Mouse (Mus musculus) kidney, postnatal 0 days (tissue): ENCODE data around the gene D930007J09Rik. TPM values are rescaled to one million over a fixed set of nuclear protein-coding genes. Genes with fewer than 3 reads are reported as not detected.

Source experiments
- ATAC-seq: fragments of 200-750 bp; cut with Nextera tagmentation; replicated peaks from 2 replicates; pipeline ENCODE4 v1.8.0; 2017; ENCODE audit warnings: low read depth, moderate number of reproducible peaks, moderate TSS enrichment, moderate library complexity; ENCODE audit not compliant: low FRiP score
- DNase-seq: peaks from one replicate; pipeline ENCODE4 v3.0.0-alpha.2; 2016; ENCODE audit warnings: low spot score
- H3K27ac ChIP-seq: fragments of 300-500 bp; sonication (generic); 2 replicates; pipeline ENCODE4 v1.5.1; 2014; ENCODE audit warnings: mild to moderate bottlenecking
- H3K27me3 ChIP-seq: fragments of 300-500 bp; sonication (generic); 2 replicates; pipeline ENCODE4 v1.6.1; 2014; ENCODE audit warnings: low read length, mixed read lengths; ENCODE audit not compliant: insufficient read depth
- H3K36me3 ChIP-seq: fragments of 300-500 bp; sonication (generic); 2 replicates; pipeline ENCODE4 v1.6.1; 2014; ENCODE audit warnings: low read length, mixed read lengths; ENCODE audit not compliant: insufficient read depth
- H3K4me1 ChIP-seq: fragments of 300-500 bp; sonication (generic); replicated peaks from 2 replicates; pipeline ENCODE4 v1.6.1; 2014; ENCODE audit warnings: antibody characterized with exemption, low read length, mixed read lengths; ENCODE audit not compliant: insufficient read depth
- H3K4me2 ChIP-seq: fragments of 300-500 bp; sonication (generic); 2 replicates; pipeline ENCODE4 v1.6.1; 2014; ENCODE audit warnings: mild to moderate bottlenecking, low read length, moderate library complexity, mixed read lengths
- H3K4me3 ChIP-seq: fragments of 300-500 bp; sonication (generic); replicated peaks from 2 replicates; pipeline ENCODE4 v1.5.1; 2014; ENCODE audit warnings: low read depth, low read length
- H3K9ac ChIP-seq: fragments of 300-500 bp; sonication (generic); 2 replicates; pipeline ENCODE4 v1.6.1; 2014; ENCODE audit warnings: low read depth, low read length
- H3K9me3 ChIP-seq: fragments of 300-500 bp; sonication (generic); replicated peaks from 2 replicates; pipeline ENCODE4 v1.6.1; 2016; ENCODE audit warnings: low read length, inconsistent platforms, mixed read lengths
- CTCF ChIP-seq: IDR thresholded peaks from 2 replicates; pipeline ENCODE4 v1.5.1; 2016; ENCODE audit warnings: antibody characterized with exemption, low read depth, mild to moderate bottlenecking, moderate library complexity
- WGBS: fragments of 180-500 bp; shearing (Covaris S2); extraction: QIAGEN DNeasy Blood & Tissue Kit; methylation state at CpG from one replicate; pipeline ENCODE4 v1.1.7; 2014; 5-methylcytosine and 5-hydroxymethylcytosine counted together
- polyA plus RNA-seq: library from polyadenylated mRNA; unstranded; fragments of >200 nt; fragmentation: Nextera tagmentation; extraction: Ambion mirVana; gene quantifications from 2 replicates; pipeline ENCODE4 v1.2.1, GENCODE M21; 2015

Gene D930007J09Rik
- polyA plus RNA-seq, 1 experiment from 2014 or later = not detected

DNA sequence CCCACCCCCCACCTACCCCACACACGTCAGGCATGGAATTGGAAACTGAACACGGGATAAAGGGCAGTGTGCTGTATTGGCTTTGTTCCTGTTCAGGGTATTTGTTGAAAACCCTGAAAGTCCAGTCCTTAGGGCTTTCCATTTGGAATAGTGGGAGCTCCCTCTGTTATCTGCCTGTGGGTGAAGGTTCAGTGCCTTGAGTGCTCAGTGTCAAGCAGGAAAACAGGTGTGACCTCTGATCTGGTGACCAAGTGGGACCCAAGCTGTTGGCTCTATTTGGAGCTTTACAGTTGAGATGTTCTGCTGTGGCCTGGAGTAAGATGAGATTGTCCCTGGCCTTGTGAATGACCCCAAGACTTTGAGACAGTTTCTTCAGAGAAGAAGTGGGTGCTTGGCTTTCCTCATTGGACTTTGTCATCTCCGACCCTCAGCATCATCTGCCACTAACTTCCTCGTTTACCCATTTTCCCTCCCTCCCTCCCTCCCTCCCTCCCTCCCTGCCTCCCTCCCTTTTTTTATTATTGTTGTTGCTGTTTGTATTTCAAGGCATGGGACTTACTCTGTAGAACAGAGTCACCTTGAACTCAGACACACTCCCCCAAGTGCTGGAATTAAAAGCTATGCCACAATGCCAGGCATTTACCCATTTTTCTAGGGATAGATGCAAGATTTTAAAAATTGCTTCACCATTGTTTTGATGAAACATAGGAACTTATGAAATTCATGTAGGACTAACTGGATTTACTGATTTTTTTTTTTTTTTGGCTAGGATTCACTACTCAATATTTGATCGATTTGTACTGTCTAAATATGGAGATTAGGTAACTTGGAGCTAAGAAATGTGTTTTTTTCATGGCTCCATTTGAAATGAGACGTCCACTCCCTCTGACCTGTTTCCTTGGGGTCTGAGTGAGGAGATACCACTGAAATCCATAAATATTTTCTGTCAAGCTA lies 22.0 kb upstream of the D930007J09Rik start:
- no peak overlapping the region for H3K4me3 ChIP-seq
- H3K4me2 ChIP-seq = no peak overlapping the region
- H3K27me3 ChIP-seq = no peaks in the 10 kb centered on the region
- ATAC-seq (no peak), DNase-seq (no peak)
- no peak for TF ChIP-seq CTCF
- no peaks in the 10 kb centered on the region for H3K9me3 ChIP-seq
- no peaks in the 10 kb centered on the region for H3K4me1 ChIP-seq
- no peak overlapping the region for H3K27ac ChIP-seq
- no peak overlapping the region for H3K9ac ChIP-seq
- 63% methylated on average over 6 of the region's 6 CpGs for WGBS
- H3K36me3 ChIP-seq = peaks cover 24% of the 10 kb centered on the region

DNA sequence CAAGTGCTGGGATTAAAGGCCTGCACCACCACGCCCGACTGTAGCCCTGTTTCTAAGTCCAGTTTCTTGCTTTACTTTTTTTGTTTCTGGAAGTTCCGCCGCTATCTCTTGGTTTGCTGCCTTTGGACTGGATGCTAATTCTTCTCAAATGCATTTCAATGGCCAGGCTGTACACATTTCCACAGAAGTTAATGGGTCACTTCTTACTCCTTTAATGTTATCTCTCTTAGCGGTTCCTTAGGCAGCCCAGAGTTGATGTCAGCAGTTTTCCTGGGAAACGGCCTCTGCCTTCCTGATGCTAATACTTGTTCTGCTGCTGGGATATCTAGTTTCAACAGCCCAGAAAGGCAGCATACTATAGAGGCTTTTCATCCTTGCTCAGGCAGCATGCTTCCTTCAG lies 20.5 kb upstream of the D930007J09Rik start:
- ATAC-seq (no peak), DNase-seq (no peak)
- Histone ChIP-seq H3K4me3 (no peak overlapping the region), H3K4me2 (no peak overlapping the region), H3K36me3 (peaks cover 34% of the 10 kb centered on the region), H3K9ac (no peak overlapping the region), H3K4me1 (no peaks in the 10 kb centered on the region), H3K27me3 (no peaks in the 10 kb centered on the region), H3K27ac (no peak overlapping the region), H3K9me3 (no peaks in the 10 kb centered on the region)
- TF ChIP-seq CTCF = no peak
- 74% methylated on average over 6 of the region's 6 CpGs for WGBS

DNA sequence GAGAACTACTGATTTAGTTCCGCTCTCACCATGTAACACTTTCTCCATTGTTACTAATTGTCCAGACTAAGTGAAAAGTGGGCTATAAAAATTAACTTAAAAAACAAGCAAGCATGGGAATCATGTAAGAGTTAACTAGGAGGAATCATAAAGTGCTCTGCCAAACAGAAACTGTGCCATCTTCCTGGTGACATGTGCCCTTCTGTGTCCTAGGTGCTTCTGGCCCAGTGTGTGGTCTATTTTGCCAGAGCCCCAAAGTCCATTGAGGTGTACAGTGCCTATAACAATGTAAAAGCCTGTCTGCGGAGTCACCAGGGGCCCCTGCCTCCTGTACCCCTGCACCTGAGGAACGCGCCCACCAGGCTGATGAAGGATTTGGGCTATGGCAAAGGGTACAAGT lies 19.0 kb upstream of the D930007J09Rik start:
- Histone ChIP-seq H3K9ac (no peak overlapping the region), H3K9me3 (no peaks in the 10 kb centered on the region), H3K27ac (no peak overlapping the region), H3K4me3 (no peak overlapping the region), H3K4me1 (no peaks in the 10 kb centered on the region), H3K27me3 (no peaks in the 10 kb centered on the region), H3K4me2 (no peak overlapping the region), H3K36me3 (peaks cover 47% of the 10 kb centered on the region)
- WGBS = 98% methylated on average over 4 of the region's 4 CpGs
- no peak for ATAC-seq
- TF ChIP-seq CTCF = no peak
- no peak for DNase-seq

DNA sequence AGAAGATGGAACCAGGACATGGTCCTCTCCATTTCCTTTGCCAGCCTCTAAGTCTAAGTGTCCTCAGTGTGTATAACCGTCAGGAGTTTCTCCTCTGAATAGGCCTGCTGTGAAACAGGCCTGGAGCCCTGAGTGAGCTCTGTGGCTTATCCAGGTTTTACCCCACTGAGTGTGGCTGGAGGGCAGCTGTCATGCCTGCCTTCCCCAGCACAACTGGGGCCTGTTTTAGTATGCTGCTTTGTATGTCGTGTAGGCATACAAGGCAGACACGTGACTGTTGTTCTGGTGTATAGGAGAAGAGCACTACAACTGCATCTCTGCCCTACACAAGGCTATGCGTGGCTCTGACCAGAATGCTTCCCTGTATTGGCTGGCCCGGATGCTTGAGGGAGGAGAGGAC lies 17.3 kb upstream of the D930007J09Rik start:
- no peak for TF ChIP-seq CTCF
- DNase-seq = no peak
- H3K27me3 ChIP-seq = no peaks in the 10 kb centered on the region
- ATAC-seq = no peak
- peaks cover 57% of the 10 kb centered on the region for H3K36me3 ChIP-seq
- no peak overlapping the region for H3K9ac ChIP-seq
- 97% methylated on average over 5 of the region's 5 CpGs for WGBS
- no peak overlapping the region for H3K27ac ChIP-seq
- H3K9me3 ChIP-seq = no peaks in the 10 kb centered on the region
- H3K4me3 ChIP-seq = no peak overlapping the region
- no peaks in the 10 kb centered on the region for H3K4me1 ChIP-seq
- H3K4me2 ChIP-seq = no peak overlapping the region

DNA sequence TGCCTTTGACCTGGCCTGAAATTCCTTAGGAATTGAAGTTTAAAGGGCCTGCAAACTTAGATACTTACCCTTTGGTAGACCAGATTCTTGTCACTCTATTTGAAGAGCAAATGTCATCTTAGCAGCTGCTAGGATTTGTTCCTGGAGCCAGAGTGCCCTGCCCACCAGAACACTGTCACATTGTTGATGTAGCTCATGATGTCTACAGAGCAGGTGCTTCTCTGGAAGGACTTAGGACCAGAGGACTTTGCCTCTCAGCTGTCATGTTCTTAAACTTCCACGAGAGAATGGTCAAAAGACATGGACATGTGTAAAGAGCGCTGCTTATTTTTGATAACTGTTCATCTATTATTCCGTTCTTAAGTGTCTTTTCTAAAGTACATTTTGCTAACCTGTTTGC lies 16.6 kb upstream of the D930007J09Rik start:
- H3K36me3 ChIP-seq = peaks cover 57% of the 10 kb centered on the region
- H3K4me3 ChIP-seq = no peak overlapping the region
- no peak overlapping the region for H3K9ac ChIP-seq
- no peak overlapping the region for H3K4me2 ChIP-seq
- TF ChIP-seq CTCF = no peak
- no peak for ATAC-seq
- H3K27ac ChIP-seq = no peak overlapping the region
- no peaks in the 10 kb centered on the region for H3K9me3 ChIP-seq
- WGBS = 95% methylated on average over 3 of the region's 3 CpGs
- no peak for DNase-seq
- H3K27me3 ChIP-seq = no peaks in the 10 kb centered on the region
- H3K4me1 ChIP-seq = no peaks in the 10 kb centered on the region

DNA sequence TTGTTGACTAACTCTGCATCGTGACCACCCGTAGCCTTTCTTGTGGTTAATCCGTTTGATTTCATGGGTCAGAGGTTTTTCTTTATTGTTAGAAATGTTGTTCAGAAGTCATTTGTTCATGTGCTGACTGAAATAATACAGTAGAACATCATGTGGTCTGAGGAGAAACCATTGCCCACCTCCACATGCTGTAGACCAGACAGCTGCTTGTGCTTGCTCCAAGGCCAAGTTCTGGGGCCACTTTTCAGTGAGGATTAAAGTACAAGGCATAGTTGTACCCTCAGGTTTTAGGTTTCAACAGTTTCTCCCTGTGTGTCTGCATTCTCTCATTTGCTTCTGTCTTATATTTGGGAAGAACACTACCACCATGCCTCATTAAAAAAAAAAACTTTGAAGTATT lies 5.0 kb upstream of the D930007J09Rik start:
- ATAC-seq = no peak
- TF ChIP-seq CTCF = no peak

More for the DNA sequence above, 5.0 kb upstream of the D930007J09Rik start:
- Histone ChIP-seq H3K4me2 (no peak overlapping the region), H3K4me1 (peaks cover 12% of the 10 kb centered on the region; the same call in 1 of the 2 replicates), H3K9me3 (no peaks in the 10 kb centered on the region), H3K27ac (no peak overlapping the region), H3K27me3 (no peaks in the 10 kb centered on the region), H3K36me3 (peaks cover 10% of the 10 kb centered on the region), H3K4me3 (no peak overlapping the region), H3K9ac (no peak overlapping the region)
- no peak for DNase-seq
- 86% methylated on average over 3 of the region's 3 CpGs for WGBS
